Mouse (Mus musculus) brain, embryonic 14.5 days (tissue): ENCODE measurements around the gene Gm17018.

Experiments
- CTCF ChIP-seq: fragments of 200-500 bp; IDR thresholded peaks from 2 replicates; pipeline ENCODE4 v1.5.1; 2012; ENCODE audit warnings: inconsistent platforms, mild to moderate bottlenecking, moderate library complexity, borderline replicate concordance; ENCODE audit not compliant: insufficient read depth, insufficient read length; ENCODE audit errors: extremely low read depth
- POLR2A ChIP-seq: fragments of 200-500 bp; IDR thresholded peaks from 2 replicates; pipeline ENCODE4 v1.6.1; 2012; ENCODE audit warnings: mild to moderate bottlenecking, inconsistent platforms, borderline replicate concordance; ENCODE audit not compliant: poor library complexity, insufficient read depth, insufficient read length, severe bottlenecking; ENCODE audit errors: extremely low read depth

- TF ChIP-seq CTCF (no peak), POLR2A (no peak)
Measured at GRCm38 (mm10) chr19:45575632-45576001, 15.2 kb downstream of the Gm17018 start.
